Mouse (Mus musculus): ENCODE measurements around the gene Gsk3a.

- TF ChIP-seq CTCF (IDR thresholded peaks at IDR 0.05; ENCODE audit: low read depth, low read length) (no peak), EP300 (IDR thresholded peaks at IDR 0.05; ENCODE audit: insufficient read depth, low read depth, low read length) (no peak), POLR2A (IDR thresholded peaks at IDR 0.05; ENCODE audit: insufficient read depth, low read length) (no peak)
These were observed 5.7 kb upstream of the Gsk3a start for GRCm38 (mm10) chr7:25243361-25243760.
